Mouse (Mus musculus): ENCODE data around the gene Coro1b.
"Not testable (repeated sequence)": the region's sequence is repeated elsewhere in the genome, so short reads cannot be mapped to it uniquely, and the experiment has no call there.

GRCm38 (mm10) chr19:4135229-4135962 is 13.0 kb upstream of the Coro1b start:
- not testable (repeated sequence) for TF ChIP-seq CTCF, EP300 (IDR thresholded peaks at IDR 0.05; ENCODE audit: low read depth)

Measured in liver, postnatal 0 days (tissue).